Comparison of ENCODE assay signal across 19 mouse cellular contexts in genomic region chr1:61355241-61355640, GRCm38 (mm10).
A peak's percentile ranks its signal among the peaks of the same experiment; 100 is the strongest.
DNase-seq lines count a peak whose midpoint lies in the region; ATAC-seq lines count a peak whose summit lies in the region.
"Had no signal": no experiment of that assay in that cellular context is flagged by ENCODE, and none has a peak within 500 bp of the region (broad histone marks: within the 10 kb centered on the region; RNA-seq: fewer than 3 reads in every experiment).

No protein-coding gene starts in this region.

- H3K36me3 ChIP-seq in kidney, embryonic 15.5 days: no peaks in the 10 kb centered on the region
- H3K36me3 ChIP-seq in kidney, embryonic 14.5 days (ENCODE audit: control insufficient read depth, insufficient read depth, low read length): no peaks in the 10 kb centered on the region
- H3K36me3 ChIP-seq in stomach, embryonic 15.5 days: no peaks in the 10 kb centered on the region
- H3K36me3 ChIP-seq: embryonic facial prominence, embryonic 13.5 days; forebrain, embryonic 12.5 days; heart, embryonic 10.5 days had no signal

- H3K4me1 ChIP-seq in kidney, embryonic 15.5 days: peaks cover 11% of the 10 kb centered on the region; the same call in 1 of the 2 replicates
- no peaks in the 10 kb centered on the region for H3K4me1 ChIP-seq in kidney, embryonic 14.5 days (ENCODE audit: control insufficient read depth, insufficient read depth, low read length)
- peaks cover 9% of the 10 kb centered on the region; the same call in 1 of the 2 replicates for H3K4me1 ChIP-seq in stomach, embryonic 15.5 days

- no peak overlapping the region for H3K4me2 ChIP-seq in kidney, embryonic 15.5 days
- no peak overlapping the region for H3K4me2 ChIP-seq in kidney, embryonic 14.5 days (replicated peaks; ENCODE audit: low read depth, low read length)
- H3K4me2 ChIP-seq in stomach, embryonic 15.5 days: no peak overlapping the region
- H3K4me2 ChIP-seq: embryonic facial prominence, embryonic 13.5 days; forebrain, embryonic 12.5 days had no signal

- no peak overlapping the region for H3K9ac ChIP-seq in kidney, embryonic 15.5 days
- H3K9ac ChIP-seq in kidney, embryonic 14.5 days (ENCODE audit: low read depth, low read length): no peak overlapping the region
- H3K9ac ChIP-seq in stomach, embryonic 15.5 days: no peak overlapping the region
- H3K9ac ChIP-seq: embryonic facial prominence, embryonic 13.5 days; forebrain, embryonic 12.5 days had no signal

- H3K27ac ChIP-seq in kidney, embryonic 15.5 days: peak overlapping the region; percentile 62; the same call in 1 of the 2 replicates
- H3K27ac ChIP-seq in kidney, embryonic 14.5 days (ENCODE audit: low read depth, low read length): no peak overlapping the region
- H3K27ac ChIP-seq in stomach, embryonic 15.5 days: peak overlapping the region; percentile 80
- H3K27ac ChIP-seq: embryonic facial prominence, embryonic 13.5 days; forebrain, embryonic 12.5 days; heart, embryonic 10.5 days had no signal

- no peak for DNase-seq in kidney, postnatal 25 days
- peak; percentile 21 to 43 for DNase-seq in kidney, postnatal 4 days
- DNase-seq in adrenal gland, postnatal 14 days: no peak
- DNase-seq in cerebellum, postnatal 25 days: no peak
- DNase-seq: adrenal gland, postnatal 10 days; cerebellum, adult 11-12 months; cerebellum, adult 9-10 months; cerebellum, postnatal 36 days; gastrocnemius, postnatal 10 days; heart, adult 18-20 months; heart, postnatal 10 days; heart, postnatal 4 days had no signal

- WGBS in kidney, embryonic 15.5 days: 17% methylated on average over 5 of the region's 5 CpGs
- 19% methylated on average over 5 of the region's 5 CpGs for WGBS in kidney, embryonic 14.5 days
- 36% methylated on average over 5 of the region's 5 CpGs for WGBS in stomach, embryonic 15.5 days

- no peaks in the 10 kb centered on the region for H3K27me3 ChIP-seq in kidney, embryonic 15.5 days
- H3K27me3 ChIP-seq in kidney, embryonic 14.5 days (ENCODE audit: control insufficient read depth, insufficient read depth, low read length): no peaks in the 10 kb centered on the region
- H3K27me3 ChIP-seq in stomach, embryonic 15.5 days (replicated peaks): no peaks in the 10 kb centered on the region
- H3K27me3 ChIP-seq: embryonic facial prominence, embryonic 13.5 days; forebrain, embryonic 12.5 days had no signal

- H3K4me3 ChIP-seq in kidney, embryonic 15.5 days (replicated peaks): no peak overlapping the region
- no peak overlapping the region for H3K4me3 ChIP-seq in kidney, embryonic 14.5 days (ENCODE audit: low read length)
- H3K4me3 ChIP-seq in stomach, embryonic 15.5 days (replicated peaks): no peak overlapping the region
- H3K4me3 ChIP-seq: embryonic facial prominence, embryonic 13.5 days; forebrain, embryonic 12.5 days; heart, embryonic 10.5 days had no signal

- ATAC-seq in kidney, embryonic 15.5 days (replicated peaks; ENCODE audit: low FRiP score): no peak
- ATAC-seq in kidney, embryonic 14.5 days (ENCODE audit: low FRiP score, low TSS enrichment): no peak
- ATAC-seq in stomach, embryonic 15.5 days (ENCODE audit: insufficient read depth, low FRiP score, low read depth): no peak
- ATAC-seq: forebrain, embryonic 16.5 days had no signal

- no peaks in the 10 kb centered on the region for H3K9me3 ChIP-seq in kidney, embryonic 15.5 days (replicated peaks)
- H3K9me3 ChIP-seq in kidney, embryonic 14.5 days (ENCODE audit: control insufficient read depth, low read length): no peaks in the 10 kb centered on the region
- H3K9me3 ChIP-seq in stomach, embryonic 15.5 days: no peaks in the 10 kb centered on the region
- H3K9me3 ChIP-seq: embryonic facial prominence, embryonic 13.5 days; forebrain, embryonic 12.5 days; heart, embryonic 10.5 days had no signal

Comparison
In these comparisons a context has a peak if more than half of its experiments do, and no peak if none do; other contexts are left out.
1. DNase-seq: peak in kidney, postnatal 4 days (2 of 2); none in kidney, postnatal 25 days (0 of 2), adrenal gland, postnatal 14 days (single experiment) and cerebellum, postnatal 25 days (0 of 2).